Mouse (Mus musculus) cerebellum, adult 18-20 months (tissue): ENCODE measurements around the gene Gm13691.
"Not testable (repeated sequence)": the region's sequence is repeated elsewhere in the genome, so short reads cannot be mapped to it uniquely, and the experiment has no call there.

Experiments used
- DNase-seq, 2 experiments: peaks; one replicate each; pipeline ENCODE4 v3.0.0; 2021

Gm13691 gene

GRCm38 (mm10) chr2:84037304-84037703 lies 47.0 kb downstream of the Gm13691 start:
- DNase-seq, result no peak

- not testable (repeated sequence) for DNase-seq
Measured at GRCm38 (mm10) chr2:84037943-84038342, 47.6 kb downstream of the Gm13691 start.

GRCm38 (mm10) chr2:84039277-84039676 lies 48.9 kb downstream of the Gm13691 start:
- DNase-seq, result no peak
